Mouse (Mus musculus): ENCODE results near the gene Sec24c.
"Not testable (repeated sequence)": the region's sequence is repeated elsewhere in the genome, so short reads cannot be mapped to it uniquely, and the experiment has no call there.

Sec24c gene

DNA sequence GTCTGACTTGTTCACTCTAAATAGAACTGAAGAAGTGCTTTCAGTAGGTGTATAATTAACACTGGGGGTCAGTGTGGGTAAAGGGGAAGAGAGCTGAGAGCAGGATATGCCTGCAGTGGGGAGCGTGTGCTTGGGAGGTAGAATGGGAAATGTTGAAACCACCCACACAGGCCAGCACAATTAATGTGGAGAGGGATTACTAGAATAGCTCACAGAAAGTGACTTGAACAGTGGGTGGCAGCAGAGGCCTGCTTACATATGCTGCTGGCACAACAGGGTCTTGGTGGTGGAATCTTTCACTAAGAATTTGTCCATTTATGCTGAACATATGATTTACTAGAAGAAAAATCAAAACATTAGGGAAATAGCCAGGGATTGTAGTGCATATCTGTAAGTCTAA lies 22.9 kb downstream of the Sec24c start:
- DNase-seq (ENCODE audit: low spot score in 2 of 2) = no peak

DNA sequence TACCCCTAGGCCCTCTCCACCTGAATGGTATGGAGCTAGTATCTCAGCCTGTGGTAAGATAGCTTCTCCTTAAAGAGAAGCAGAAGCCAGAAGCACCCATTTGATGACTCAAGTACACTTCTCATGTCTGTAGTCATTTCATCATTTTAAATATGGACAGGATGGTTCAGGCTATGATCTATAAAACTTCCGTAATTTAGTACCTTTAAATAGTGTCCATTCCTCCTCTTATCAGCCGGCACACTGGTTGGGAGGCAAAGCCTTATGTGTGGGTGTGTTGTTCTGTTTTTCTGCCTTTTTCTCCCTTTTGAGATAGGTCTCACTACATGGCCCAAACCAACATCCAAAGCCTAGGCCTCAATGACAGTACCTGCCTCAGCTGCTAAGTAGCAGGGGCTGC lies 24.4 kb downstream of the Sec24c start:
- DNase-seq (ENCODE audit: low spot score in 2 of 2) = no peak

GRCm38 (mm10) chr14:20700362-20700761 lies 26.3 kb downstream of the Sec24c start:
- no peak for DNase-seq (ENCODE audit: low spot score in 2 of 2)

- DNase-seq (ENCODE audit: low spot score in 2 of 2) = no peak
These were observed 27.4 kb downstream of the Sec24c start for GRCm38 (mm10) chr14:20701554-20701953.

DNA sequence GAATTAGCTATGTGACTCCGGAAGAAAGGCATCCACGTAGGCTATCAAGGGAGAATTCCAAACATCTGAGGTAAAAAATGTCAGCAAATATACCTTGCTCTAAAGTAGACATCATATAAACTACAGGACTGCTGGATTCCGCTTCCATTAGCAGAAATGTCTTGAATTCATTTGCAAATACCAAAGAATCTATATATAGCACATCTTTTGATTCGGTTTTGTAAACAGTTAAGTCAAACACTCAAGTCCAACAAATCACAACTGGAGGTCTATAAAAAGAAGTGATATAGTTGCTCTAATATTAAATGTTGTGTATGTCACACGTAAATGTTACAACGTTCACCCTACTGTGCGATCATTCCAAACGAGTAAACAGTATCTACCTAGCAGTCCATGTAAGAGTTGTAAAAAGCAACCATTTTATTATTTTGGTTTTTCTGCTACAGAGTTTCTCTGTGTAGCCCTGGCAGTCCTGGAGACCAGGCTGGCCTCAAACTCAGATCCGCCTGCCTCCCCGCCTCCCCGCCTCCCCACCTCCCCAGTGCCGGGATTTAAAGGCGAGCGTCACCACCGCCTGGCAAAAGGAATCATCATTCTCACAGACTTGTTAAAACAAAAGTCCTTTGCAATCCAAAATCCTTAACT lies 28.1 kb downstream of the Sec24c start:
- no peak for DNase-seq (ENCODE audit: low spot score in 2 of 2)

GRCm38 (mm10) chr14:20702741-20703381 lies 28.8 kb downstream of the Sec24c start, which contains the start of gene Chchd1:
Gene Chchd1 (plus strand): TSS chr14:20703006.
- DNase-seq (ENCODE audit: low spot score in 2 of 2) = peak; percentile 83 to 96

- not testable (repeated sequence) for DNase-seq (ENCODE audit: low spot score in 2 of 2)
These were observed 29.4 kb downstream of the Sec24c start for GRCm38 (mm10) chr14:20703461-20703860.

- peak; percentile 85 to 86 for DNase-seq (ENCODE audit: low spot score in 2 of 2)
These were observed 33.4 kb downstream of the Sec24c start, which contains the start of gene Zswim8 for GRCm38 (mm10) chr14:20707201-20708190. Gene Zswim8 (plus strand): TSS chr14:20707552.

- no peak for DNase-seq (ENCODE audit: low spot score in 2 of 2)
These were observed 34.1 kb downstream of the Sec24c start for GRCm38 (mm10) chr14:20708239-20708638.

GRCm38 (mm10) chr14:20713832-20714231 lies 39.7 kb downstream of the Sec24c start:
- no peak for DNase-seq (ENCODE audit: low spot score in 2 of 2)

GRCm38 (mm10) chr14:20718443-20718842 lies 44.3 kb downstream of the Sec24c start:
- no peak for DNase-seq (ENCODE audit: low spot score in 2 of 2)

DNA sequence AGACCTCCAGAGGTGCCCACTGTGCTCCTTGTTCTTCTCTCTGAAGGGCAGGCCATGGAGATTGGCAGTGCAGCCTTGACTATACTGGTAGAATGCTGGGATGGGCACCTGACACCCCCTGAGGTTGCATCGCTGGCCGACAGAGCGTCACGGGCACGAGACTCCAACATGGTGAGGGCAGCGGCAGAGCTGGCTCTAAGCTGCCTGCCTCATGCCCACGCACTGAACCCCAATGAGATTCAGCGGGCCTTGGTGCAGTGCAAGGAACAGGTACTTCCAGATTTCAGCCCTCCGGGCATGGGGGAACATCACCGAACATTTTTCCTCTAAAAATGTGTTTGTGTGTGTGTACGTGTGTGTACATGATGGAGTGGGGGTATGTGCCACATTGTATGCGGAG lies 45.7 kb downstream of the Sec24c start:
- DNase-seq (ENCODE audit: low spot score in 2 of 2) = no peak

- no peak for DNase-seq (ENCODE audit: low spot score in 2 of 2)
These were observed 47.3 kb downstream of the Sec24c start for GRCm38 (mm10) chr14:20721371-20721770.

- DNase-seq (ENCODE audit: low spot score in 2 of 2) = no peak
These were observed 48.9 kb downstream of the Sec24c start for GRCm38 (mm10) chr14:20723006-20723405.

DNA sequence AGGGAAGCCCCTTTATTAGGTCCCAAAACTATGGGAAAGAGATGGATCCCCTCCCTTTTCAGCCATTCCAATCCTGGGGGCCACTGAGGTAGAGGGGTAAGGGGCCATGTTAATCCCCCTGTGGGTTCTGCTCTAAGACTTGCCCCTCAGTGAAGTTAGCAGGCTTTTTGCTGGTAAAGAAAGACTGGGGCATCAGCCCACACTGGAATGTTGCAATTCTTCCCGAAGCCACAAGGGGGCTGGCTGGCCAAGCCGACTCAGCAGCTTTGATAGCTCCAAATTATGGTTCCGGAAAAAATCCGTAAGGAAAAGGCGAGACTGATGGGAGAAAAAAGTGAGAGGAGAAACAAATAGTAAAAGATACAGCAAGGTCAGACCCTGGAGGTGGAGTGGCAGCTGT lies 49.9 kb downstream of the Sec24c start:
- DNase-seq (ENCODE audit: low spot score in 2 of 2) = peak in 1 of 2 experiments; percentile 51

- DNase-seq (ENCODE audit: low spot score in 2 of 2) = no peak
These were observed 51.7 kb downstream of the Sec24c start for GRCm38 (mm10) chr14:20725660-20726339.

DNA sequence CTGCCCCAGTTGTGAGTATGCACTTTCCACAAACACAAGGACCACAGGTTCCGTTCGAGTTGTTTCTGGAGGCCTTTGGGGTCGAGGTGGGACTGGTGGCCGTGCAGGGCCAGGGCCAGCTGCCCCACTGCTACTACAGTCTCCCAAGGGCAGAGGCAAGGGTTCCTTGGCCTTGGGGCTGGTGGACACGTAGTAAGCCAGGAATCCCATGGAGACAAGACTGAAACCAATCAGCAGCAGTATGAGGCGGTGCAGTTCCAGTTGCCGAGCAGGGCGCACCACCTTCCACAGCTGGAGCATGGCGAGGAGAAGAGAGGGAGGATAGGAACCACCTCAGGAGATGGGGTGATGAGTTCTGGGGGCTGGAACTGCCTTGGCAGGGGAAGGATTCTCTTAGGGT lies 55.8 kb downstream of the Sec24c start:
- DNase-seq (ENCODE audit: low spot score in 2 of 2) = no peak

GRCm38 (mm10) chr14:20730853-20731602 lies 56.9 kb downstream of the Sec24c start:
- no peak for DNase-seq (ENCODE audit: low spot score in 2 of 2)

DNA sequence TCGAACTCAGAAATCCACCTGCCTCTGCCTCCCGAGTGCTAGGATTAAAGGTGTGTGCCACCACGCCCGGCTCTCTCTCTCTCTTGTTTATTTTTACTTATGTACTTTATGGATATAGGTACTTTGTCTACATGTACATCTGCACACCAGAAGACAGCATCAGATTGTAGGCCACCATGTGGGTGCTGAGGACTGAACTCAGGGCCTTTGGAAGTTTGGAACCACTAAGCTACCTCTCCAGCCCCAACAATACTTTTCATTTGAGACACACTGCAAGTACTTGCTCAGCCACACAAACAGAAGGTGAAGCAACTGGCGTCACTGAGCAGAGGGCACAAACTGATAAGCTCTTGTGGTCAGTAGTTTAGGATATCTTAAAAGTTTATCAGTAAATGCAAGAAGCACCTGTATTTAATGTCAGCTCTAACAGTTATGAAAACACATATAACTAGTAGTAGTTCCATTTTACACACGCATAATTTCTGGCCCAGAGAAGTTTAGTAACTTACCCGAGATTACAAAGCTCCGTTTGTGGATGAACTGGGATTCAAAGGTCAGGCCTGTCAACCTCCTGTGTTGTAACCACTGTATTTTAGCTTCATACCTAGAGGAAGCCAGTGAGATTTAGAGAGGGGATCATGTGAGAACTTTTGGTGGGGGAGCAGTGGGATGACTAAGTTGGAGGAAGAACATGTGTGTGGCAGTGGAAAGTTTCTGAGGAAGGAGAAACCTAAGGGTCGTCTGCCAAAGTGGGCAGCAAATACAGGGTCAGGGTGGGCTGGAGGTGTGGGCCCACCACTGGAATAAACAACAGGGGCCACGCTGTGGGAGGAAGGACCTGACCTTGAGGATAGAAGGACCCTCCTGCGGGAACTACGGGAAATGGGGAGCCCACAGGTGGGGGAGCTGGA lies 59.2 kb downstream of the Sec24c start:
- no peak for DNase-seq (ENCODE audit: low spot score in 2 of 2)

Data from urinary bladder, adult 18-20 months (tissue).